Mouse (Mus musculus) embryonic facial prominence, embryonic 11.5 days (tissue): ENCODE results near the gene Vat1l. TPM values are rescaled to one million over a fixed set of nuclear protein-coding genes. Genes with fewer than 3 reads are reported as not detected.

Experiments used
- ATAC-seq: fragments of 200-750 bp; cut with Nextera tagmentation; replicated peaks from 2 replicates; pipeline ENCODE4 v1.8.0; 2017; ENCODE audit warnings: low read depth; ENCODE audit not compliant: insufficient number of reproducible peaks, low FRiP score, low TSS enrichment
- DNase-seq: peaks from one replicate; pipeline ENCODE4 v3.0.0-alpha.2; 2015; ENCODE audit warnings: low spot score
- H3K27ac ChIP-seq: fragments of 300-500 bp; sonication (generic); replicated peaks from 2 replicates; pipeline ENCODE4 v1.5.1; 2014; ENCODE audit warnings: mild to moderate bottlenecking, low read depth, low read length, control low read depth
- H3K27me3 ChIP-seq: fragments of 300-500 bp; sonication (generic); 2 replicates; pipeline ENCODE4 v1.6.1; 2014; ENCODE audit warnings: mild to moderate bottlenecking, low read length, moderate library complexity, mixed read lengths; ENCODE audit not compliant: control insufficient read depth, insufficient read depth
- H3K36me3 ChIP-seq: fragments of 300-500 bp; sonication (generic); replicated peaks from 2 replicates; pipeline ENCODE4 v1.6.1; 2014; ENCODE audit warnings: low read depth, mild to moderate bottlenecking, low read length, moderate library complexity, mixed read lengths; ENCODE audit not compliant: control insufficient read depth, insufficient read depth
- H3K4me1 ChIP-seq: fragments of 300-500 bp; sonication (generic); 2 replicates; pipeline ENCODE4 v1.6.1; 2014; ENCODE audit warnings: low read length, mixed read lengths; ENCODE audit not compliant: control insufficient read depth, insufficient read depth
- H3K4me2 ChIP-seq: fragments of 300-500 bp; sonication (generic); 2 replicates; pipeline ENCODE4 v1.6.1; 2014; ENCODE audit warnings: low read depth, mild to moderate bottlenecking, control low read depth, low read length, moderate library complexity
- H3K4me3 ChIP-seq: fragments of 300-500 bp; sonication (generic); 2 replicates; pipeline ENCODE4 v1.5.1; 2014; ENCODE audit warnings: low read depth, low read length, control low read depth
- H3K9ac ChIP-seq: fragments of 300-500 bp; sonication (generic); replicated peaks from 2 replicates; pipeline ENCODE4 v1.6.1; 2014; ENCODE audit warnings: mild to moderate bottlenecking, control low read depth, low read length
- H3K9me3 ChIP-seq: fragments of 300-500 bp; sonication (generic); replicated peaks from 2 replicates; pipeline ENCODE4 v1.6.1; 2016; ENCODE audit warnings: mild to moderate bottlenecking, low read length, inconsistent platforms, mixed read lengths; ENCODE audit not compliant: control insufficient read depth
- WGBS: fragments of 180-500 bp; shearing (Covaris S2); extraction: QIAGEN DNeasy Blood & Tissue Kit; methylation state at CpG from one replicate; pipeline ENCODE4 v1.1.7; 2014; 5-methylcytosine and 5-hydroxymethylcytosine counted together
- polyA plus RNA-seq: library from polyadenylated mRNA; unstranded; fragments of >200 nt; fragmentation: Nextera tagmentation; extraction: Ambion mirVana; gene quantifications from 2 replicates; pipeline ENCODE4 v1.2.1, GENCODE M21; 2014

Gene Vat1l
- polyA plus RNA-seq, 1 experiment from 2014 or later = 7.0 TPM

DNA sequence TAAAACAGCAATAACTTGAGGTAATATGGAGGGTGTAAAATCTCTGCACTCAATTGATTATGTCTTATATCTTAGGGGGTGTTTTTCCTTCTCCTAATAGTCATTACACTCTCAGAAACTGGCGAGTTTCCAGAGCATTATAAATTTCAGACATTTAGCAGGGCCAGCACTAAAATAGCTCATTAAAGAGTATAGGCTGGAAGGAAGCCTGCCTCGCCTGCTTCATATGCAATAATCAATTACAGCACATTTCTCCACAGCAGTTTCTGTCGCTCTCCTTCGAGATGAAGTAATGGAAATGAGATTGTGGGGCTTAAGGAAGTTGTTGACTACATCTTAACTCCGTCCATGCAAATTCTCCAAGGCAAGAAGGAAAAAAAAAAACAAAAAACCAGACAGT is 139.4 kb downstream of the Vat1l start:
- ATAC-seq (no peak), DNase-seq (no peak)
- Histone ChIP-seq H3K36me3 (no peaks in the 10 kb centered on the region), H3K4me3 (no peak overlapping the region), H3K27me3 (no peaks in the 10 kb centered on the region), H3K9me3 (no peaks in the 10 kb centered on the region), H3K27ac (no peak overlapping the region), H3K4me1 (no peaks in the 10 kb centered on the region), H3K9ac (no peak overlapping the region), H3K4me2 (no peak overlapping the region)
- 78% methylated on average over 5 of the region's 5 CpGs for WGBS

DNA sequence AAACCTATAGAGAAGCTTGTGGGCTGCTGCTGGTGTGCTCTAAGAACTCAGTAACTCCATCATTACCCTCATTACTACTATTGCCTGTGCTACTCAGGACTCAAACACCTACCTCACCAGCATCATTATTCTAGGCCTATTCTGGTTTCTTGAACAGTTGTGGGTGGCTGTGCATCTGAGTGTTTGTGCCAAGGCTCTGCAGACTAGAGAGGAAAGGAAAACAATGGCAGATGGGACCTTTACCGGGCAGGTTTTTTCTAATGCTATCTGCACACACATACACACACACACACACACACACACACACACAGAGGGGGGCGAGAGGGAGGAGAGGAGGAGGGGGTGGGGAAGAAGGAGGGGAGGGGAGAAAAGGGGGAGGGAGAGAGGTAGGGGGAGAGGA is 140.6 kb downstream of the Vat1l start:
- H3K4me1 ChIP-seq = no peaks in the 10 kb centered on the region
- no peak overlapping the region for H3K27ac ChIP-seq
- H3K4me3 ChIP-seq = no peak overlapping the region
- no peaks in the 10 kb centered on the region for H3K27me3 ChIP-seq
- no peaks in the 10 kb centered on the region for H3K9me3 ChIP-seq
- no peaks in the 10 kb centered on the region for H3K36me3 ChIP-seq
- H3K4me2 ChIP-seq = no peak overlapping the region
- no peak overlapping the region for H3K9ac ChIP-seq
- 87% methylated on average over 1 of the region's 2 CpGs for WGBS
- no peak for ATAC-seq
- no peak for DNase-seq

DNA sequence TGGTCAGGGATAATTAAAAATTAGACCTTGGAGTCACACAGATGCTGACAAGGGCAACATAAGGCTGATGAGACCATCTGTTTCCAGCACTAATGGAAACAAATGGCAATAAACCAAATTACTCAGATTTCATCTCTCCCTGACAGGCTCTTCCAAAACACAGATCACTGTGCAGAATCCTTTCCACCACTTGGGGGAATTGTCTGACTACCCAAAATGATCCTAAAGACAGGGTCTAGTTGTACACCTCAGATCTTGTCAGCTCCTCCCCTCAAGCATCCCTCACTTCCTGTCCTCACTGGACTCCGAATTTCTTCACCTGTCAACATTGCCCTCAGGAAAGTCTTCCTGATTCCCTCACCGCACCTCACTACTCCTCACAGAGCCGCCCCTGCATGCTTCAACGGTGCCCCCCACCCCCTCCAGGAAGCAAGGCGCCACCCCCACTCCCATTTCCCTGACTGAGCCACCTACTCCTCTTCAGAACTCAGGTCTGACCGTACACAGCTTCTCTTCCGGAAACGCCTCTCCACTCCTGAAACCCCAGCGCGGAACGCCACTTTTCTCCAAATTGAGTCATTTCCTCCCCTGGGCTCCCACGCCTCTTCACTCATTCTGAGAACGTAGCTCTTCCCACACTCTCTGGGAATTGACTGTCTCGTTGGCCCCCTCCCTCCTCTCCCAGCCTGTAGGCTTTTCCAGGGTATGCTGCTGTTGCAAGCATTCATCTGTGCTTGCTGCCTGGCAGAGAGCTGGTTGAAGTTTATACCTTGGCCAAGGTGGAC is 146.4 kb downstream of the Vat1l start:
- Histone ChIP-seq H3K36me3 (no peaks in the 10 kb centered on the region), H3K27ac (no peak overlapping the region), H3K4me3 (no peak overlapping the region), H3K9ac (no peak overlapping the region), H3K9me3 (no peaks in the 10 kb centered on the region), H3K27me3 (no peaks in the 10 kb centered on the region), H3K4me1 (no peaks in the 10 kb centered on the region), H3K4me2 (no peak overlapping the region; the same call in 1 of the 2 replicates)
- DNase-seq (no peak), ATAC-seq (no peak)
- WGBS = 52% methylated on average over 14 of the region's 14 CpGs

DNA sequence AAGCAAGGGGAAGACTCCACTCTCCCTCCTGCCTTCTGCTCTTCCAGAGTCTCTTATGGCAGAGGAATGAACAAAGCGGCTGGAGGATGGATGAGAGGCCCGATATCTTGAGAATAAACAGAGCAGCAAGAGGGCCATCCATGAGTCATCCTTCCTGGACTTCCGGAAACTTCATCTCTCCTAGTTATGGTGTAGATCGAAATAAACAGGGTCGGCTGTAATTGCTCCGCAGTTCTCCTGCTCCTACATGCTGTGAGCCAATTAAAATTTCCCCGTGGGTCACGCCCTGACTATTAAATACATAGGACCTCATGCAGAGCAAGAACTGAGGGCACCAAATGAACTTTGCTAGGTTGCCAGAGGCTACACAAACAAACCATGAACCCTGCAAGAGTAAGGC is 155.1 kb downstream of the Vat1l start:
- 68% methylated on average over 8 of the region's 8 CpGs for WGBS

DNA sequence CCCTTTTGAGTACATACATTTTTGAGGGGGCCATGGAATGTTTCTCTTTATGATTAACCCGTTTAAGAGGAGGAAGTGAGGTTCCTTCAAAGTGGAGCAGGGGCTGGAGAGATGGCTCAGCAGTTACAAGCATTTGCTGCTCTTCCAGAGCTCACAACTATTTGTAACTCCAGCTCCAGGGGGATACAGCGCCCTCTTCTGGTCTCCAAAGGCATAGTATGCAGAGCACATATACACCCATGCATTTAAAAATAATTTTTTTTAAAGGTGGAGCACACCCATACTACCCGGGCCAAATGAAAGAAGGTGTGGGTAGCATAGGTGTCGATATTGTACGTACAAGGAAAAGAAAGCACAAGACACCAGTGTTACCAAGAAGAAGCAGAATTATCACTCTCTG is 157.8 kb downstream of the Vat1l start:
- H3K27me3 ChIP-seq = no peaks in the 10 kb centered on the region
- H3K4me2 ChIP-seq = no peak overlapping the region
- no peak overlapping the region for H3K9ac ChIP-seq
- peak; percentile 48 for DNase-seq
- no peaks in the 10 kb centered on the region for H3K9me3 ChIP-seq
- WGBS = 55% methylated on average over 5 of the region's 5 CpGs
- no peaks in the 10 kb centered on the region for H3K4me1 ChIP-seq
- H3K27ac ChIP-seq = no peak overlapping the region
- no peak overlapping the region for H3K4me3 ChIP-seq
- ATAC-seq = no peak
- H3K36me3 ChIP-seq = no peaks in the 10 kb centered on the region

More for the DNA sequence above, 155.1 kb downstream of the Vat1l start:
- H3K4me2 ChIP-seq = no peak overlapping the region
- ATAC-seq (no peak), DNase-seq (no peak)
- no peak overlapping the region for H3K9ac ChIP-seq
- no peaks in the 10 kb centered on the region for H3K27me3 ChIP-seq
- no peaks in the 10 kb centered on the region for H3K9me3 ChIP-seq
- H3K4me3 ChIP-seq = no peak overlapping the region
- no peaks in the 10 kb centered on the region for H3K36me3 ChIP-seq
- H3K4me1 ChIP-seq = no peaks in the 10 kb centered on the region
- H3K27ac ChIP-seq = no peak overlapping the region

DNA sequence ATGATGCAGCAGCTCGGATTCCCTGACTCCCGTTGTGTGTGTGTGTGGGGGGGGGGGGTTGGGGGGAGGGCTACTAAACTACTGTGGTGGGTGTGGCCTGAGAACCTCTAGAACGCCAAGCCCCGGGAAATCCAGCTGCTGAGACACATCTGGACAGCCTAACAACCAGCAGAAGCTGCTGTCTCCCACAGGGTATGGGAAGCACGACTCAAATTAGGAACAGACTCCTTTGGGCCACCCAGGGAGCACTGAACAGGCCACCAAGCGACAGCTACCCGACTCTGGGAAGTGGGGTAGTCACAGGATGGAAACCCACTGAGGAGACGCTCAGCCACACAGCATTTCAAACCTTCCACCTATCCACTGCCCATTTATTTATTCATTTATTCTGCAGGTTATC is 158.2 kb downstream of the Vat1l start:
- DNase-seq = peak; percentile 52
- Histone ChIP-seq H3K9ac (no peak overlapping the region), H3K27ac (no peak overlapping the region), H3K4me3 (no peak overlapping the region), H3K36me3 (no peaks in the 10 kb centered on the region), H3K27me3 (no peaks in the 10 kb centered on the region), H3K4me1 (no peaks in the 10 kb centered on the region), H3K4me2 (no peak overlapping the region), H3K9me3 (no peaks in the 10 kb centered on the region)
- no peak; the same call in 1 of the 2 replicates for ATAC-seq
- 36% methylated on average over 8 of the region's 8 CpGs for WGBS

DNA sequence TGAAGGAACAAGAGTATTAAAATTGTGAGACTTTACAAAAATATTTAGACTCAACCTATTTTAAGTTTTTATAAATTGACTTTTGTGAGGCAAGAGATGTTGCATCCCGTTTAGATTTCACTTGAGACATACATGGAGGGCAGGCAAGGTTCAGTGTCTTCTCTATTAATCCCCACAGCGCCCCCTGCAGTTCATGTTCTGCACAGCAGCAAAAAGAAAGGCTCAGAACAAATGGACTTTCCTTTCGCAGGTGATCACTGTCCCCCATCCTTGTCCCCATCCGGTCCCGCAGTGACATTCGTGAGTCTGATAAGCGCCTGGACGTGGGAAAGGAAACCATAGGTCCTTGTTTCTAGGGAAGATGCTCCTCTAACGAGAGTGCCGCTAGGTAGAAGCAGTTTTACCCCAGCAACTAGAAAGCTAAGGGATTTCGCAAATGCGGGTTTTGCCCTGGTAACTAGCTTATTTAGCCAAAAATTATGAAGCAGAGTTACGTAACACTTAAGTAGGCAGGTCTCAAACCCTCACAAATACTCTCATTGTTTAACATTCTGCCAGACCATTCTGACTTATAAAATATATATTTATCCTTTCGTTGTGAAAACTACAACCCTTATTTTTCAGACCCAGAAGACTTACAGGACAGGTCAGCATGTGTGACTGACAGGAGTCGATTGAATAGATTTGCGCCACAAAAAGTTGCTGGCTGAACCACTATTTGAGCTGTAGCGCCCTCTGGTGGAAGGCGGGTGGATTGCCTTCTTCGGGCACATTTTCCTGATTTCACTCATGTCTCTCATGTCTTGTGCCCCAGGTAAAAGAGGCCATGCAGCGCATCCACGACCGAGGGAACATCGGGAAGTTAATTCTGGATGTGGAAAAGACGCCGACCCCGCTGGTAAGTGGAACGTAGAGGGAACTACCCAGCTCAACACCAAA is 163.9 kb downstream of the Vat1l start:
- H3K4me2 ChIP-seq = no peak overlapping the region
- H3K27ac ChIP-seq = no peak overlapping the region
- WGBS = 38% methylated on average over 27 of the region's 27 CpGs
- ATAC-seq (no peak), DNase-seq (peak; percentile 83)
- no peaks in the 10 kb centered on the region for H3K4me1 ChIP-seq
- no peaks in the 10 kb centered on the region for H3K27me3 ChIP-seq
- no peak overlapping the region for H3K9ac ChIP-seq
- H3K36me3 ChIP-seq = no peaks in the 10 kb centered on the region
- H3K9me3 ChIP-seq = no peaks in the 10 kb centered on the region
- no peak overlapping the region for H3K4me3 ChIP-seq

DNA sequence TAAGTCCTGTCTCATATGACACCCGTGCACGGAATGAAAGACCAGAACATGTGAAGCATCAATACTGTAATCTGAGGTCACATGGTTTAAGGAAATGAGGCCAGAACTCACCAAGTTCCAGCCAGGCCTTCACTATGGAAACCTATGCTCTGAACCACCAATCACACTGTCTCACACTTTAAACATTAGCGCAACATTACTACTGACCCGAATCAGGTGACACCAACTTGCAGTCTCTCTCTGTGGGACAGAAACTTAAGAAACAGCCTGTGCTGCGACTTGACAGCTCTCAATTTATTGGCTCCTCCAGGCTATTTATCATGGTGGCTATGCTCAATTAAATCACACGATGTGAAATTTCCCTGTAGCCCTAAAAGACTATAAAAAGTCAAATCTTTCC is 169.0 kb downstream of the Vat1l start:
- ATAC-seq = no peak
- H3K4me1 ChIP-seq = no peaks in the 10 kb centered on the region
- H3K9me3 ChIP-seq = no peaks in the 10 kb centered on the region
- no peaks in the 10 kb centered on the region for H3K36me3 ChIP-seq
- no peak for DNase-seq
- H3K4me2 ChIP-seq = no peak overlapping the region
- H3K27ac ChIP-seq = no peak overlapping the region
- WGBS = 84% methylated on average over 6 of the region's 6 CpGs
- no peak overlapping the region for H3K4me3 ChIP-seq
- H3K27me3 ChIP-seq = no peaks in the 10 kb centered on the region
- H3K9ac ChIP-seq = no peak overlapping the region
